ENCODE assay signal across 11 mouse cellular contexts in genomic region chr5:32403082-32403953, GRCm38 (mm10). TPM values are rescaled to one million over a fixed set of nuclear protein-coding genes. Genes with fewer than 3 reads are reported as not detected.
DNase-seq lines count a peak whose midpoint lies in the region; ATAC-seq and TF ChIP-seq lines count a peak whose summit lies in the region.
"Had no signal": no experiment of that assay in that cellular context is flagged by ENCODE, and none has a peak within 500 bp of the region (broad histone marks: within the 10 kb centered on the region; RNA-seq: fewer than 3 reads in every experiment).

No protein-coding gene starts in this region.

- no peak overlapping the region for H3K4me3 ChIP-seq in forebrain, postnatal 0 days (ENCODE audit: low read depth, low read length)
- H3K4me3 ChIP-seq in forebrain, embryonic 10.5 days: no peak overlapping the region
- H3K4me3 ChIP-seq: neural tube, embryonic 12.5 days had no signal

- H3K9me3 ChIP-seq in forebrain, postnatal 0 days (ENCODE audit: low read length): no peaks in the 10 kb centered on the region
- H3K9me3 ChIP-seq in forebrain, embryonic 10.5 days: no peaks in the 10 kb centered on the region
- H3K9me3 ChIP-seq: neural tube, embryonic 12.5 days had no signal

- H3K27ac ChIP-seq in forebrain, postnatal 0 days (ENCODE audit: low read depth, low read length): no peak overlapping the region
- no peak overlapping the region for H3K27ac ChIP-seq in forebrain, embryonic 10.5 days
- H3K27ac ChIP-seq: neural tube, embryonic 12.5 days had no signal

- no peaks in the 10 kb centered on the region for H3K4me1 ChIP-seq in forebrain, postnatal 0 days (ENCODE audit: insufficient read depth)
- peaks cover 22% of the 10 kb centered on the region for H3K4me1 ChIP-seq in forebrain, embryonic 10.5 days
- H3K4me1 ChIP-seq: neural tube, embryonic 12.5 days had no signal

- DNase-seq in forebrain, postnatal 0 days: peak; percentile 20
- no peak for DNase-seq in forebrain, embryonic 10.5 days (ENCODE audit: extremely low spot score, low spot score)
- peak; percentile 12 for DNase-seq in layer of hippocampus, adult 11-12 months (ENCODE audit: low spot score)
- DNase-seq in layer of hippocampus, postnatal 25 days (ENCODE audit: extremely low spot score in 1 of 2, low spot score in 1 of 2): no peak
- peak; percentile 18 to 34 for DNase-seq in spleen, postnatal 36 days (ENCODE audit: low spot score in 2 of 2)
- no peak for DNase-seq in spleen, postnatal 10 days (ENCODE audit: low spot score in 2 of 2)
- peak; percentile 50 for DNase-seq in telencephalon, adult 2 months (ENCODE audit: low read depth, low spot score)
- no peak for DNase-seq in urinary bladder, postnatal 36 days (ENCODE audit: low spot score in 2 of 2)
- DNase-seq: cerebellum, postnatal 25 days; thymus, postnatal 25 days had no signal

- H3K27me3 ChIP-seq in forebrain, postnatal 0 days (ENCODE audit: insufficient read depth, low read length): no peaks in the 10 kb centered on the region
- no peaks in the 10 kb centered on the region for H3K27me3 ChIP-seq in forebrain, embryonic 10.5 days (ENCODE audit: poor library complexity, severe bottlenecking)
- H3K27me3 ChIP-seq: neural tube, embryonic 12.5 days had no signal

- TF ChIP-seq CTCF in forebrain, postnatal 0 days (IDR thresholded peaks at IDR 0.05; ENCODE audit: low read depth): no peak

- no peak overlapping the region for H3K4me2 ChIP-seq in forebrain, postnatal 0 days (ENCODE audit: low read depth)
- H3K4me2 ChIP-seq: neural tube, embryonic 12.5 days had no signal

- peak; percentile 85 for ATAC-seq in forebrain, postnatal 0 days

- no peak overlapping the region for H3K9ac ChIP-seq in forebrain, postnatal 0 days
- H3K9ac ChIP-seq: neural tube, embryonic 12.5 days had no signal

- H3K36me3 ChIP-seq in forebrain, postnatal 0 days (ENCODE audit: insufficient read depth): no peaks in the 10 kb centered on the region
- no peaks in the 10 kb centered on the region for H3K36me3 ChIP-seq in forebrain, embryonic 10.5 days (replicated peaks)
- H3K36me3 ChIP-seq: neural tube, embryonic 12.5 days had no signal

- 75% methylated on average over 9 of the region's 9 CpGs for WGBS in forebrain, postnatal 0 days
- 80% methylated on average over 9 of the region's 9 CpGs for WGBS in forebrain, embryonic 10.5 days

RNA-seq across cellular contexts. Expression of gene Ppp1cb, which starts 55.3 kb away (rescaled TPM):
- total RNA-seq in forebrain, postnatal 0 days (2014; rRNA removed): 166 and 195 TPM in 2 replicates
- 205 and 209 TPM in 2 replicates for polyA plus RNA-seq in forebrain, postnatal 0 days (2015; fragmentation: Nextera tagmentation; extraction: Ambion mirVana)
- polyA plus RNA-seq in forebrain, embryonic 10.5 days (2016; fragmentation: Nextera tagmentation; extraction: Ambion mirVana): 214 and 230 TPM in 2 replicates
- total RNA-seq in layer of hippocampus, postnatal 25 days (2021): 100 to 1,000 TPM; 390 to 468 TPM

Comparison
In these comparisons a context has a peak if more than half of its experiments do, and no peak if none do; other contexts are left out.
1. DNase-seq: peak in forebrain, postnatal 0 days (single experiment), layer of hippocampus, adult 11-12 months (single experiment), spleen, postnatal 36 days (2 of 2) and telencephalon, adult 2 months (single experiment); none in forebrain, embryonic 10.5 days (single experiment), layer of hippocampus, postnatal 25 days (0 of 2), spleen, postnatal 10 days (0 of 2) and urinary bladder, postnatal 36 days (0 of 2).